In genomic region chr2:74642431-74642830, GRCm38 (mm10) we compare ENCODE assay signal across 34 mouse cellular contexts. TPM values are rescaled to one million over a fixed set of nuclear protein-coding genes. Genes with fewer than 3 reads are reported as not detected.
"Had no signal": no experiment of that assay in that cellular context is flagged by ENCODE, and none has a peak within 500 bp of the region (broad histone marks: within the 10 kb centered on the region; RNA-seq: fewer than 3 reads in every experiment).

No protein-coding gene starts in this region.

- H3K36me3 ChIP-seq: intestine, embryonic 15.5 days; limb, embryonic 12.5 days; limb, embryonic 15.5 days; midbrain, embryonic 12.5 days; midbrain, embryonic 15.5 days; neural tube, embryonic 13.5 days had no signal

- DNase-seq: kidney, adult 18-20 months; kidney, adult 9 months; kidney, postnatal 25 days; layer of hippocampus, postnatal 36 days; left cerebral cortex, postnatal 4 days; liver, postnatal 0 days; lung, embryonic 14.5 days; retina, postnatal 1 day; thymus, postnatal 25 days had no signal

- H3K27ac ChIP-seq: intestine, embryonic 15.5 days; kidney, postnatal 0 days; layer of hippocampus, adult 2 months; left cerebral cortex, adult 2 months; limb, embryonic 12.5 days; limb, embryonic 15.5 days; liver, embryonic 14.5 days; macrophage; midbrain, embryonic 12.5 days; midbrain, embryonic 15.5 days; neural tube, embryonic 13.5 days had no signal

- H3K4me1 ChIP-seq: intestine, embryonic 15.5 days; midbrain, embryonic 12.5 days; midbrain, embryonic 15.5 days; neural tube, embryonic 13.5 days had no signal

- H3K9ac ChIP-seq: intestine, embryonic 15.5 days; limb, embryonic 12.5 days; limb, embryonic 15.5 days; liver, embryonic 14.5 days; liver, postnatal 0 days; lung, embryonic 14.5 days; midbrain, embryonic 12.5 days; midbrain, embryonic 15.5 days; neural tube, embryonic 13.5 days had no signal

- ATAC-seq: intestine, embryonic 15.5 days; liver, postnatal 0 days; lung, postnatal 0 days; midbrain, embryonic 15.5 days had no signal

- H3K4me2 ChIP-seq: intestine, embryonic 15.5 days; limb, embryonic 12.5 days; limb, embryonic 15.5 days; liver, embryonic 11.5 days; lung, embryonic 14.5 days; midbrain, embryonic 12.5 days; midbrain, embryonic 15.5 days; neural tube, embryonic 13.5 days had no signal

- H3K4me3 ChIP-seq: intestine, embryonic 15.5 days; layer of hippocampus, adult 2 months; left cerebral cortex, adult 2 months; limb, embryonic 12.5 days; limb, embryonic 15.5 days; midbrain, embryonic 12.5 days; midbrain, embryonic 15.5 days; myocyte; neural tube, embryonic 13.5 days had no signal

- H3K9me3 ChIP-seq: intestine, embryonic 15.5 days; limb, embryonic 12.5 days; limb, embryonic 15.5 days; midbrain, embryonic 12.5 days; midbrain, embryonic 15.5 days; neural tube, embryonic 13.5 days had no signal

RNA-seq across cellular contexts. Expression of gene Evx2, which starts 16.9 kb away (rescaled TPM):
- total RNA-seq: layer of hippocampus, adult 2 months; layer of hippocampus, postnatal 10 days; layer of hippocampus, postnatal 36 days; left cerebral cortex, adult 2 months; left cerebral cortex, postnatal 14 days; left cerebral cortex, postnatal 4 days; megakaryocyte-erythroid progenitor cell, adult 5-6 weeks; monocyte, adult 5-6 weeks; neutrophil, adult 5-6 weeks had no signal
- polyA plus RNA-seq: large intestine, adult 2 months; liver, postnatal 0 days; lung, embryonic 14.5 days; lung, postnatal 0 days; macrophage; myocyte; small intestine, adult 2 months; spleen, adult 2 months; stomach, embryonic 16.5 days; thymus, postnatal 0 days had no signal

RNA-seq across cellular contexts. Expression of gene Hoxd13, which starts 25.7 kb away (rescaled TPM):
- total RNA-seq: layer of hippocampus, adult 2 months; layer of hippocampus, postnatal 10 days; layer of hippocampus, postnatal 36 days; left cerebral cortex, adult 2 months; left cerebral cortex, postnatal 14 days; left cerebral cortex, postnatal 4 days; megakaryocyte-erythroid progenitor cell, adult 5-6 weeks; monocyte, adult 5-6 weeks; neutrophil, adult 5-6 weeks had no signal
- polyA plus RNA-seq: kidney, postnatal 0 days; large intestine, adult 2 months; liver, postnatal 0 days; lung, embryonic 14.5 days; lung, postnatal 0 days; macrophage; midbrain, embryonic 12.5 days; myocyte; small intestine, adult 2 months; spleen, adult 2 months; stomach, embryonic 16.5 days; testis, adult 2 months; thymus, postnatal 0 days had no signal

RNA-seq across cellular contexts. Expression of gene Hoxd12, which starts 32.4 kb away (rescaled TPM):
- total RNA-seq: layer of hippocampus, adult 2 months; layer of hippocampus, postnatal 10 days; layer of hippocampus, postnatal 36 days; left cerebral cortex, adult 2 months; left cerebral cortex, postnatal 14 days; left cerebral cortex, postnatal 4 days; megakaryocyte-erythroid progenitor cell, adult 5-6 weeks; monocyte, adult 5-6 weeks; neutrophil, adult 5-6 weeks had no signal
- polyA plus RNA-seq: large intestine, adult 2 months; liver, postnatal 0 days; lung, embryonic 14.5 days; lung, postnatal 0 days; macrophage; midbrain, embryonic 12.5 days; midbrain, embryonic 15.5 days; myocyte; small intestine, adult 2 months; spleen, adult 2 months; testis, adult 2 months; thymus, postnatal 0 days had no signal

RNA-seq across cellular contexts. Expression of gene Hoxd11, which starts 36.9 kb away (rescaled TPM):
- total RNA-seq: layer of hippocampus, adult 2 months; layer of hippocampus, postnatal 10 days; layer of hippocampus, postnatal 36 days; left cerebral cortex, adult 2 months; left cerebral cortex, postnatal 14 days; left cerebral cortex, postnatal 4 days; megakaryocyte-erythroid progenitor cell, adult 5-6 weeks; monocyte, adult 5-6 weeks; neutrophil, adult 5-6 weeks had no signal
- polyA plus RNA-seq: large intestine, adult 2 months; liver, postnatal 0 days; lung, embryonic 14.5 days; lung, postnatal 0 days; macrophage; midbrain, embryonic 12.5 days; midbrain, embryonic 15.5 days; myocyte; small intestine, adult 2 months; spleen, adult 2 months; stomach, embryonic 16.5 days; testis, adult 2 months; thymus, postnatal 0 days had no signal

RNA-seq across cellular contexts. Expression of gene Hoxd10, which starts 49.3 kb away (rescaled TPM):
- total RNA-seq: layer of hippocampus, adult 2 months; layer of hippocampus, postnatal 10 days; layer of hippocampus, postnatal 36 days; left cerebral cortex, adult 2 months; left cerebral cortex, postnatal 14 days; left cerebral cortex, postnatal 4 days; megakaryocyte-erythroid progenitor cell, adult 5-6 weeks; monocyte, adult 5-6 weeks; neutrophil, adult 5-6 weeks had no signal
- polyA plus RNA-seq: large intestine, adult 2 months; liver, postnatal 0 days; lung, embryonic 14.5 days; macrophage; midbrain, embryonic 12.5 days; midbrain, embryonic 15.5 days; myocyte; small intestine, adult 2 months; spleen, adult 2 months had no signal
